Mouse (Mus musculus): ENCODE results near the gene Acsbg1. TPM values are rescaled to one million over a fixed set of nuclear protein-coding genes. Genes with fewer than 3 reads are reported as not detected.

Gene Acsbg1
- 0.22 and 0.38 TPM in 2 replicates for polyA plus RNA-seq (2014; fragmentation: Nextera tagmentation; extraction: Ambion mirVana)

- no peak for DNase-seq (ENCODE audit: low spot score)
- H3K4me3 ChIP-seq (ENCODE audit: low read depth, low read length), result no peak within 1 kb of the TSS
- H3K9ac ChIP-seq (ENCODE audit: low read length), result no peak within 1 kb of the TSS
- H3K27ac ChIP-seq (ENCODE audit: low read depth), result no peak within 1 kb of the TSS
- H3K4me1 ChIP-seq (replicated peaks; ENCODE audit: control insufficient read depth, insufficient read depth, low read length), result no peaks in the 10 kb centered on the region; the same call in 1 of the 2 replicates
- no peaks in the 10 kb centered on the region for H3K36me3 ChIP-seq (ENCODE audit: control insufficient read depth, insufficient read depth, low read length)
- no peak for ATAC-seq (replicated peaks; ENCODE audit: low FRiP score, low TSS enrichment, low read depth)
- H3K4me2 ChIP-seq (ENCODE audit: low read length), result no peak within 1 kb of the TSS
- 23% methylated on average over 10 of the region's 10 CpGs for WGBS
- H3K27me3 ChIP-seq (replicated peaks; ENCODE audit: control insufficient read depth, insufficient read depth, low read length), result no peaks in the 10 kb centered on the region
- no peaks in the 10 kb centered on the region for H3K9me3 ChIP-seq (ENCODE audit: control insufficient read depth, low read length)
Measured at GRCm38 (mm10) chr9:54661605-54662377, at the start of gene Acsbg1. Gene Acsbg1, minus strand, starts transcription at chr9:54661870.

DNA sequence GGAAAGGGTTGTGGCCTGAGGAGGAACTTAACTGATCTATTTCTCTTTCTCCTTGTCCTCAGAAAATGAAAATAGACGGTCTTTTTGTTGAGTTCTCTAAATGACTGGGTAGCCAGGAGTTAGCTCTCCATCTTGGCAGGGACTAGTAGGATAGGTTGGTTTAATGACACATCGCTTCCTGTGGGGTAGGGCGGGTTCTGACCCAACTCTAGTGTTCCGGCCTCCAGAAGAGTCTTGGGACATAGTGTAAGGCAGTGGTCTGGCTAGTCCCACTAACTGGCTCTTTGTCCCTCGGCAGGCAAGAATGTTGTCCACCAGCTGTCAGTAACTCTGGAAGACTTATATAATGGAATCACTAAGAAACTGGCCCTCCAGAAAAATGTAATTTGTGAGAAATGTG is 46.4 kb upstream of the Acsbg1 start:
- Histone ChIP-seq H3K4me1 (replicated peaks; ENCODE audit: control insufficient read depth, insufficient read depth, low read length) (no peaks in the 10 kb centered on the region), H3K36me3 (ENCODE audit: control insufficient read depth, insufficient read depth, low read length) (peaks cover 18% of the 10 kb centered on the region), H3K27ac (ENCODE audit: low read depth) (no peak overlapping the region), H3K9me3 (ENCODE audit: control insufficient read depth, low read length) (no peaks in the 10 kb centered on the region), H3K4me2 (ENCODE audit: low read length) (no peak overlapping the region), H3K27me3 (replicated peaks; ENCODE audit: control insufficient read depth, insufficient read depth, low read length) (no peaks in the 10 kb centered on the region), H3K9ac (ENCODE audit: low read length) (no peak overlapping the region), H3K4me3 (ENCODE audit: low read depth, low read length) (no peak overlapping the region)
- 79% methylated on average over 5 of the region's 5 CpGs for WGBS
- DNase-seq (ENCODE audit: low spot score) (no peak), ATAC-seq (replicated peaks; ENCODE audit: low FRiP score, low TSS enrichment, low read depth) (no peak)

- Histone ChIP-seq H3K4me1 (replicated peaks; ENCODE audit: control insufficient read depth, insufficient read depth, low read length) (no peaks in the 10 kb centered on the region), H3K27ac (ENCODE audit: low read depth) (no peak overlapping the region), H3K4me2 (ENCODE audit: low read length) (no peak overlapping the region), H3K9me3 (ENCODE audit: control insufficient read depth, low read length) (no peaks in the 10 kb centered on the region), H3K4me3 (ENCODE audit: low read depth, low read length) (no peak overlapping the region), H3K9ac (ENCODE audit: low read length) (no peak overlapping the region), H3K36me3 (ENCODE audit: control insufficient read depth, insufficient read depth, low read length) (peaks cover 15% of the 10 kb centered on the region), H3K27me3 (replicated peaks; ENCODE audit: control insufficient read depth, insufficient read depth, low read length) (no peaks in the 10 kb centered on the region)
- 69% methylated on average over 8 of the region's 8 CpGs for WGBS
- no peak for DNase-seq (ENCODE audit: low spot score)
- no peak for ATAC-seq (replicated peaks; ENCODE audit: low FRiP score, low TSS enrichment, low read depth)
Measured at GRCm38 (mm10) chr9:54707288-54707999, 45.8 kb upstream of the Acsbg1 start.

- Histone ChIP-seq H3K27me3 (replicated peaks; ENCODE audit: control insufficient read depth, insufficient read depth, low read length) (0 out of 2 replicates have a peak, but pooled peaks cover 2% of the 10 kb centered on the region), H3K9me3 (ENCODE audit: control insufficient read depth, low read length) (no peaks in the 10 kb centered on the region), H3K36me3 (ENCODE audit: control insufficient read depth, insufficient read depth, low read length) (peaks cover 5% of the 10 kb centered on the region; the same call in 1 of the 2 replicates), H3K27ac (ENCODE audit: low read depth) (no peak overlapping the region), H3K4me3 (ENCODE audit: low read depth, low read length) (no peak overlapping the region), H3K9ac (ENCODE audit: low read length) (no peak overlapping the region), H3K4me1 (replicated peaks; ENCODE audit: control insufficient read depth, insufficient read depth, low read length) (0 out of 2 replicates have a peak, but pooled peaks cover under 1% of the 10 kb centered on the region), H3K4me2 (ENCODE audit: low read length) (no peak overlapping the region)
- DNase-seq (ENCODE audit: low spot score), result no peak
- no peak for ATAC-seq (replicated peaks; ENCODE audit: low FRiP score, low TSS enrichment, low read depth)
- WGBS, result 43% methylated on average over 1 of the region's 1 CpGs
Measured at GRCm38 (mm10) chr9:54705561-54705960, 43.9 kb upstream of the Acsbg1 start.

GRCm38 (mm10) chr9:54704361-54704760 is 42.7 kb upstream of the Acsbg1 start:
- H3K9ac ChIP-seq (ENCODE audit: low read length), result no peak overlapping the region
- 74% methylated on average over 5 of the region's 5 CpGs for WGBS
- H3K4me2 ChIP-seq (ENCODE audit: low read length), result no peak overlapping the region
- H3K4me3 ChIP-seq (ENCODE audit: low read depth, low read length), result no peak overlapping the region
- no peak overlapping the region for H3K27ac ChIP-seq (ENCODE audit: low read depth)
- peaks cover 3% of the 10 kb centered on the region; the same call in 1 of the 2 replicates for H3K36me3 ChIP-seq (ENCODE audit: control insufficient read depth, insufficient read depth, low read length)
- DNase-seq (ENCODE audit: low spot score), result no peak
- 0 out of 2 replicates have a peak, but pooled peaks cover 5% of the 10 kb centered on the region for H3K4me1 ChIP-seq (replicated peaks; ENCODE audit: control insufficient read depth, insufficient read depth, low read length)
- ATAC-seq (replicated peaks; ENCODE audit: low FRiP score, low TSS enrichment, low read depth), result no peak
- H3K27me3 ChIP-seq (replicated peaks; ENCODE audit: control insufficient read depth, insufficient read depth, low read length), result 0 out of 2 replicates have a peak, but pooled peaks cover 4% of the 10 kb centered on the region
- no peaks in the 10 kb centered on the region for H3K9me3 ChIP-seq (ENCODE audit: control insufficient read depth, low read length)

DNA sequence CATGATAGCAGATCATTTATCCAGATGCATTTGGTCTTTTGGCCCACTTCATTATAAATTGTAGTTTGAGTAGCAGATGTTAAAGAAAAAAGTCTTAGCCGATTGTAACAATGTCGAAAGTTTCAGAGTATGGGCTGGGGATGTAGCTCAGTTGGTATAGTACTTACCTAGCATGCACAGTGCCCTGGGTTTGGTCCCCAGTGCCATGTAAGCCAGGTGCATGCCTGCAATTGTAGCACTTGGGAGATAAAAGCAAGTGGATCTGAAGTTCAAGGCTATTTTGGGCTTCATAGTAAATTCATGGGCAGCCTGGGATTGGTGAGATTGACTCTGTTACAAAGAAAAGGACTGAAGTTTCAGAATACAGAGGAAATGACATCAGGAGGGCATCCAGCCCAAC is 40.9 kb upstream of the Acsbg1 start:
- Histone ChIP-seq H3K4me1 (replicated peaks; ENCODE audit: control insufficient read depth, insufficient read depth, low read length) (0 out of 2 replicates have a peak, but pooled peaks cover 5% of the 10 kb centered on the region), H3K9ac (ENCODE audit: low read length) (no peak overlapping the region), H3K27me3 (replicated peaks; ENCODE audit: control insufficient read depth, insufficient read depth, low read length) (peaks cover 8% of the 10 kb centered on the region), H3K4me3 (ENCODE audit: low read depth, low read length) (no peak overlapping the region), H3K36me3 (ENCODE audit: control insufficient read depth, insufficient read depth, low read length) (no peaks in the 10 kb centered on the region), H3K27ac (ENCODE audit: low read depth) (no peak overlapping the region), H3K9me3 (ENCODE audit: control insufficient read depth, low read length) (no peaks in the 10 kb centered on the region), H3K4me2 (ENCODE audit: low read length) (no peak overlapping the region)
- WGBS, result 85% methylated on average over 2 of the region's 2 CpGs
- DNase-seq (ENCODE audit: low spot score), result no peak
- ATAC-seq (replicated peaks; ENCODE audit: low FRiP score, low TSS enrichment, low read depth), result no peak

- H3K9ac ChIP-seq (ENCODE audit: low read length), result no peak overlapping the region
- H3K27ac ChIP-seq (ENCODE audit: low read depth), result no peak overlapping the region
- H3K4me1 ChIP-seq (replicated peaks; ENCODE audit: control insufficient read depth, insufficient read depth, low read length), result 0 out of 2 replicates have a peak, but pooled peaks cover 5% of the 10 kb centered on the region
- ATAC-seq (replicated peaks; ENCODE audit: low FRiP score, low TSS enrichment, low read depth) (no peak), DNase-seq (ENCODE audit: low spot score) (no peak)
- no peaks in the 10 kb centered on the region for H3K9me3 ChIP-seq (ENCODE audit: control insufficient read depth, low read length)
- H3K36me3 ChIP-seq (ENCODE audit: control insufficient read depth, insufficient read depth, low read length), result no peaks in the 10 kb centered on the region
- H3K4me3 ChIP-seq (ENCODE audit: low read depth, low read length), result no peak overlapping the region
- peaks cover 8% of the 10 kb centered on the region for H3K27me3 ChIP-seq (replicated peaks; ENCODE audit: control insufficient read depth, insufficient read depth, low read length)
- H3K4me2 ChIP-seq (ENCODE audit: low read length), result no peak overlapping the region; the same call in 1 of the 2 replicates
- 79% methylated on average over 7 of the region's 7 CpGs for WGBS
Measured at GRCm38 (mm10) chr9:54700746-54701145, 39.1 kb upstream of the Acsbg1 start.

GRCm38 (mm10) chr9:54700174-54700475 is 38.5 kb upstream of the Acsbg1 start:
- no peak overlapping the region for H3K27ac ChIP-seq (ENCODE audit: low read depth)
- DNase-seq (ENCODE audit: low spot score) (peak; percentile 77), ATAC-seq (replicated peaks; ENCODE audit: low FRiP score, low TSS enrichment, low read depth) (no peak)
- H3K4me3 ChIP-seq (ENCODE audit: low read depth, low read length), result peak overlapping the region; percentile 67
- WGBS, result 17% methylated on average over 9 of the region's 9 CpGs
- peaks cover 8% of the 10 kb centered on the region for H3K27me3 ChIP-seq (replicated peaks; ENCODE audit: control insufficient read depth, insufficient read depth, low read length)
- H3K9ac ChIP-seq (ENCODE audit: low read length), result peak overlapping the region; percentile 67
- H3K4me2 ChIP-seq (ENCODE audit: low read length), result peak overlapping the region; percentile 95
- no peaks in the 10 kb centered on the region for H3K9me3 ChIP-seq (ENCODE audit: control insufficient read depth, low read length)
- H3K36me3 ChIP-seq (ENCODE audit: control insufficient read depth, insufficient read depth, low read length), result no peaks in the 10 kb centered on the region
- H3K4me1 ChIP-seq (replicated peaks; ENCODE audit: control insufficient read depth, insufficient read depth, low read length), result 0 out of 2 replicates have a peak, but pooled peaks cover 5% of the 10 kb centered on the region
